Mouse (Mus musculus) forebrain, postnatal 0 days (tissue): ENCODE measurements around the gene Chadl. TPM values are rescaled to one million over a fixed set of nuclear protein-coding genes. Genes with fewer than 3 reads are reported as not detected.
"Not testable (repeated sequence)": the region's sequence is repeated elsewhere in the genome, so short reads cannot be mapped to it uniquely, and the experiment has no call there.

Source experiments
- ATAC-seq: fragments of 200-750 bp; cut with Nextera tagmentation; 2 replicates; pipeline ENCODE4 v1.8.0; 2017; ENCODE audit warnings: mild to moderate bottlenecking, moderate library complexity
- DNase-seq: peaks from one replicate; pipeline ENCODE4 v3.0.0-alpha.2; 2015
- H3K27ac ChIP-seq: fragments of 300-500 bp; sonication (generic); 2 replicates; pipeline ENCODE4 v1.5.1; 2014; ENCODE audit warnings: low read depth, mild to moderate bottlenecking, antibody characterized with exemption, low read length, moderate library complexity, mixed read lengths
- H3K27me3 ChIP-seq: fragments of 300-500 bp; sonication (generic); 2 replicates; pipeline ENCODE4 v1.6.1; 2014; ENCODE audit warnings: mild to moderate bottlenecking, low read length, mixed read lengths; ENCODE audit not compliant: insufficient read depth
- H3K36me3 ChIP-seq: fragments of 300-500 bp; sonication (generic); 2 replicates; pipeline ENCODE4 v1.6.1; 2014; ENCODE audit warnings: mild to moderate bottlenecking, moderate library complexity; ENCODE audit not compliant: insufficient read depth
- H3K4me1 ChIP-seq: fragments of 300-500 bp; sonication (generic); 2 replicates; pipeline ENCODE4 v1.6.1; 2014; ENCODE audit warnings: antibody characterized with exemption; ENCODE audit not compliant: insufficient read depth
- H3K4me2 ChIP-seq: fragments of 300-500 bp; sonication (generic); 2 replicates; pipeline ENCODE4 v1.6.1; 2014; ENCODE audit warnings: low read depth, mild to moderate bottlenecking, moderate library complexity
- H3K4me3 ChIP-seq: fragments of 300-500 bp; sonication (generic); 2 replicates; pipeline ENCODE4 v1.5.1; 2014; ENCODE audit warnings: low read depth, low read length, mixed read lengths
- H3K9ac ChIP-seq: fragments of 300-500 bp; sonication (generic); 2 replicates; pipeline ENCODE4 v1.6.1; 2014; ENCODE audit warnings: mild to moderate bottlenecking
- H3K9me3 ChIP-seq: fragments of 300-500 bp; sonication (generic); 2 replicates; pipeline ENCODE4 v1.6.1; 2016; ENCODE audit warnings: low read length
- CTCF ChIP-seq: sonication (generic); IDR thresholded peaks from 2 replicates; pipeline ENCODE4 v1.5.1; 2016; ENCODE audit warnings: antibody characterized with exemption, control low read depth, low read depth
- WGBS: fragments of 180-500 bp; shearing (Covaris S2); extraction: QIAGEN DNeasy Blood & Tissue Kit; methylation state at CpG from one replicate; pipeline ENCODE4 v1.1.7; 2014; 5-methylcytosine and 5-hydroxymethylcytosine counted together
- polyA plus RNA-seq: library from polyadenylated mRNA; unstranded; fragments of >200 nt; fragmentation: Nextera tagmentation; extraction: Ambion mirVana; gene quantifications from 2 replicates; pipeline ENCODE4 v1.2.1, GENCODE M21; 2015
- total RNA-seq: library from RNA; depleted of rRNA; stranded (reverse); fragments of >200 nt; gene quantifications from 2 replicates; pipeline ENCODE4 v1.2.3, GENCODE M21; 2014

Chadl gene
- total and polyA plus RNA-seq, 2 experiments from 2014 or later: 31.9 to 52.8 TPM

- not testable (repeated sequence) for H3K4me1 ChIP-seq, H3K4me3 ChIP-seq, H3K27me3 ChIP-seq, H3K27ac ChIP-seq, H3K9me3 ChIP-seq, H3K4me2 ChIP-seq, ATAC-seq, DNase-seq, H3K9ac ChIP-seq
- 80% methylated on average over 4 of the region's 4 CpGs for WGBS
- H3K36me3 ChIP-seq: peaks cover 32% of the 10 kb centered on the region
- peak; percentile 21 for TF ChIP-seq CTCF
Measured at GRCm38 (mm10) chr15:81701350-81701749, 4.3 kb upstream of the Chadl start.

- no peak for TF ChIP-seq CTCF
- H3K36me3 ChIP-seq: peaks cover 25% of the 10 kb centered on the region
Measured at GRCm38 (mm10) chr15:81700601-81701000, 3.5 kb upstream of the Chadl start.

GRCm38 (mm10) chr15:81700161-81700560, 3.1 kb upstream of the Chadl start:
- Histone ChIP-seq H3K27ac (no peak overlapping the region), H3K4me2 (no peak overlapping the region), H3K9ac (no peak overlapping the region), H3K4me1 (no peaks in the 10 kb centered on the region), H3K36me3 (peaks cover 20% of the 10 kb centered on the region), H3K27me3 (no peaks in the 10 kb centered on the region), H3K9me3 (no peaks in the 10 kb centered on the region), H3K4me3 (no peak overlapping the region)
- ATAC-seq: no peak
- TF ChIP-seq CTCF: no peak
- 76% methylated on average over 2 of the region's 2 CpGs for WGBS
- DNase-seq: no peak

More at GRCm38 (mm10) chr15:81700601-81701000, 3.5 kb upstream of the Chadl start:
- no peak overlapping the region for H3K9ac ChIP-seq
- 88% methylated on average over 8 of the region's 8 CpGs for WGBS
- H3K27ac ChIP-seq: no peak overlapping the region
- H3K4me1 ChIP-seq: no peaks in the 10 kb centered on the region
- no peak overlapping the region for H3K4me2 ChIP-seq
- no peak overlapping the region for H3K4me3 ChIP-seq
- DNase-seq (no peak), ATAC-seq (no peak)
- H3K9me3 ChIP-seq: no peaks in the 10 kb centered on the region
- no peaks in the 10 kb centered on the region for H3K27me3 ChIP-seq

GRCm38 (mm10) chr15:81698532-81698931, 1.4 kb upstream of the Chadl start:
- Histone ChIP-seq H3K9me3 (no peaks in the 10 kb centered on the region), H3K9ac (no peak overlapping the region), H3K4me3 (no peak overlapping the region), H3K4me1 (0 out of 2 replicates have a peak, but pooled peaks cover 3% of the 10 kb centered on the region), H3K27ac (no peak overlapping the region), H3K27me3 (no peaks in the 10 kb centered on the region), H3K4me2 (no peak overlapping the region), H3K36me3 (peaks cover 4% of the 10 kb centered on the region; the same call in 1 of the 2 replicates)
- DNase-seq (no peak), ATAC-seq (no peak)
- TF ChIP-seq CTCF: no peak
- WGBS: 80% methylated on average over 2 of the region's 2 CpGs

- no peak overlapping the region for H3K4me3 ChIP-seq
- TF ChIP-seq CTCF: peak; percentile 61
- 52% methylated on average over 3 of the region's 3 CpGs for WGBS
- DNase-seq (peak; percentile 56), ATAC-seq (no peak)
- H3K27me3 ChIP-seq: no peaks in the 10 kb centered on the region
- 0 out of 2 replicates have a peak, but pooled peaks cover 7% of the 10 kb centered on the region for H3K4me1 ChIP-seq
- no peak overlapping the region for H3K4me2 ChIP-seq
- H3K9ac ChIP-seq: no peak overlapping the region
- H3K36me3 ChIP-seq: no peaks in the 10 kb centered on the region
- no peak overlapping the region for H3K27ac ChIP-seq
- no peaks in the 10 kb centered on the region for H3K9me3 ChIP-seq
Measured at GRCm38 (mm10) chr15:81697847-81698246, 760 bp upstream of the Chadl start.

- H3K27ac ChIP-seq: peak overlapping the region; percentile 54; the same call in 1 of the 2 replicates
- ATAC-seq: no peak
- H3K4me1 ChIP-seq: 0 out of 2 replicates have a peak, but pooled peaks cover 11% of the 10 kb centered on the region
- WGBS: 38% methylated on average over 19 of the region's 19 CpGs
- no peak for TF ChIP-seq CTCF
- H3K4me2 ChIP-seq: peak overlapping the region; percentile 91
- no peaks in the 10 kb centered on the region for H3K27me3 ChIP-seq
- H3K36me3 ChIP-seq: no peaks in the 10 kb centered on the region; the same call in 1 of the 2 replicates
- DNase-seq: no peak
- no peaks in the 10 kb centered on the region for H3K9me3 ChIP-seq
- H3K9ac ChIP-seq: peak overlapping the region; percentile 79
- peak overlapping the region; percentile 59 for H3K4me3 ChIP-seq
Measured at GRCm38 (mm10) chr15:81694891-81695290, 2.2 kb downstream of the Chadl start.

GRCm38 (mm10) chr15:81693967-81694881, 2.9 kb downstream of the Chadl start:
- 3% methylated on average over 87 of the region's 107 CpGs for WGBS
- Histone ChIP-seq H3K27me3 (no peaks in the 10 kb centered on the region), H3K27ac (peak overlapping the region; percentile 67), H3K4me1 (0 out of 2 replicates have a peak, but pooled peaks cover 11% of the 10 kb centered on the region), H3K9ac (peak overlapping the region; percentile 79), H3K36me3 (no peaks in the 10 kb centered on the region; the same call in 1 of the 2 replicates), H3K4me3 (peak overlapping the region; percentile 59), H3K9me3 (no peaks in the 10 kb centered on the region), H3K4me2 (peak overlapping the region; percentile 91)
- DNase-seq (peak; percentile 83), ATAC-seq (peak; percentile 82)
- peak; percentile 79 for TF ChIP-seq CTCF
